Mouse (Mus musculus) hindbrain, embryonic 10.5 days (tissue): ENCODE results near the gene Trim7. TPM values are rescaled to one million over a fixed set of nuclear protein-coding genes. Genes with fewer than 3 reads are reported as not detected.
"Not testable (repeated sequence)": the region's sequence is repeated elsewhere in the genome, so short reads cannot be mapped to it uniquely, and the experiment has no call there.

Experiments
- DNase-seq: peaks from one replicate; pipeline ENCODE4 v3.0.0-alpha.2; 2017; ENCODE audit warnings: low spot score
- H3K27ac ChIP-seq: fragments of 300-500 bp; sonication (generic); 2 replicates; pipeline ENCODE4 v1.5.1; 2016; ENCODE audit warnings: mild to moderate bottlenecking, moderate library complexity
- H3K27me3 ChIP-seq: fragments of 300-500 bp; sonication (generic); 2 replicates; pipeline ENCODE4 v1.6.1; 2016; ENCODE audit warnings: mild to moderate bottlenecking; ENCODE audit not compliant: poor library complexity, insufficient read depth, severe bottlenecking
- H3K36me3 ChIP-seq: fragments of 300-500 bp; sonication (generic); 2 replicates; pipeline ENCODE4 v1.6.1; 2016; ENCODE audit warnings: mild to moderate bottlenecking, moderate library complexity
- H3K4me1 ChIP-seq: fragments of 300-500 bp; sonication (generic); replicated peaks from 2 replicates; pipeline ENCODE4 v1.6.1; 2016; ENCODE audit warnings: mild to moderate bottlenecking
- H3K4me3 ChIP-seq: fragments of 300-500 bp; sonication (generic); 2 replicates; pipeline ENCODE4 v1.5.1; 2016; ENCODE audit warnings: mild to moderate bottlenecking, moderate library complexity
- H3K9me3 ChIP-seq: fragments of 300-500 bp; sonication (generic); 2 replicates; pipeline ENCODE4 v1.6.1; 2016; ENCODE audit warnings: mild to moderate bottlenecking, moderate library complexity
- WGBS: fragments of 180-500 bp; shearing (Covaris S2); methylation state at CpG from one replicate; pipeline ENCODE4 v1.1.7; 2016; 5-methylcytosine and 5-hydroxymethylcytosine counted together
- polyA plus RNA-seq: library from polyadenylated mRNA; unstranded; fragments of >200 nt; fragmentation: Nextera tagmentation; extraction: Ambion mirVana; gene quantifications from 2 replicates; pipeline ENCODE4 v1.2.1, GENCODE M21; 2016

The Trim7 gene
- polyA plus RNA-seq, 1 experiment from 2014 or later = 0.30 TPM

DNA sequence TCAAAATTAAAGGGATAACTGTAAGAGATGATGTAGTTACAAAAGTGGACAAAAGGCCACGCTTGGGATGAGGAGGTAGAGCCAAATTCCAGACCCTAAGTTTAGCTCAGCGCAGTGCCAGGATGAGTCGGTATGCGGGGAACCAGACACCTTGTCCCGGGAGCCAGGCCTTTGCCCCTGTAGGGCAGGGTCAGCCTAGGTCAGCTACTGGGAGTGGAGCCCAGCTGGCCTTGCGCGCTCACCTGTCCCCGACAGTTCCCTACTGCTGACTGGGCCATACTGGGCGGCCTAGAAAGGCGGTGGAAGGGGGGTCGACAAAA is 11.0 kb downstream of the Trim7 start:
- no peaks in the 10 kb centered on the region for H3K36me3 ChIP-seq
- no peak for DNase-seq
- 6% methylated on average over 11 of the region's 11 CpGs for WGBS
- H3K27ac ChIP-seq = peak overlapping the region; percentile 74; the same call in 1 of the 2 replicates
- H3K4me1 ChIP-seq = peaks cover 22% of the 10 kb centered on the region
- peaks cover 52% of the 10 kb centered on the region for H3K27me3 ChIP-seq
- no peaks in the 10 kb centered on the region for H3K9me3 ChIP-seq
- peak overlapping the region; percentile 84 for H3K4me3 ChIP-seq

DNA sequence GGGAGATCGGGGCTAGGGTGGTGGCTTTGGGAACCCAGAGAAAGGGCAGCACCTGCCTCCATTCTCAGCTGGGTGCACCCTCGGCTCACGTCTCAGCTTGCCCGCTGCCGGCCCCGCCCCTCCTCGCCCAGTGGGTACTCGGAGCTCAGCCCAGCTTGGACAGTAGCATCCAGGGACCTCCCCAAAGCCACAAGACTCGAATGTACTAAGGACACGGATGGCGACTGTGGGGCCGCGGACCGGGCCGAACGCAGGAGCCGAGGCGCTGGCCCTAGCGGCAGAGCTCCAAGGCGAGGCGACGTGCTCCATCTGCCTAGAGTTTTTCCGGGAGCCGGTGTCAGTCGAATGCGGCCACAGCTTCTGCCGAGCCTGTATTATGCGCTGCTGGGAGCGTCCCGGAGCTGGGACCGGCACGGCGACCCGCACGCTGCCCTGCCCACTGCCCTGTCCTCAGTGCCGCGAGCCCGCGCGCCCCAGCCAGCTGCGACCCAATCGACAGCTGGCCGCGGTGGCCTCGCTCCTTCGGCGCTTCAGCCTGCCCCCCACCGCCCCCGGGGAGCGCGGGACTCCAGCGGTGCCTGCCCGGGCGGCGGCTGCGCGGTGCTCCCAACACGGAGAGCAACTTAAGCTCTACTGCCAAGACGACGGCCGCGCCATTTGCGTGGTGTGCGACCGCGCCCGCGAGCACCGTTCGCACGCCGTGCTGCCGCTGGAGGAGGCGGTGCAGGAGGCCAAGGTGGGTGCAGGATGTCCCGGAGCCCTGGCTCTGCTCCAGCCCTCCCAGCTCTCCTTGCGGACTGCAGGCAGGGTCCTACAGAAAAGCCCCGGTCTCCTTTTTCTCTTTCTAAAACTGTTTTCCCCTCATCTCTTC is 11.6 kb downstream of the Trim7 start:
- peaks cover 22% of the 10 kb centered on the region for H3K4me1 ChIP-seq
- WGBS = under 1% methylated on average over 77 of the region's 77 CpGs
- no peaks in the 10 kb centered on the region for H3K9me3 ChIP-seq
- H3K36me3 ChIP-seq = no peaks in the 10 kb centered on the region
- peak overlapping the region; percentile 84 for H3K4me3 ChIP-seq
- peak overlapping the region; percentile 74 for H3K27ac ChIP-seq
- DNase-seq = peak; percentile 62
- peaks cover 52% of the 10 kb centered on the region for H3K27me3 ChIP-seq

DNA sequence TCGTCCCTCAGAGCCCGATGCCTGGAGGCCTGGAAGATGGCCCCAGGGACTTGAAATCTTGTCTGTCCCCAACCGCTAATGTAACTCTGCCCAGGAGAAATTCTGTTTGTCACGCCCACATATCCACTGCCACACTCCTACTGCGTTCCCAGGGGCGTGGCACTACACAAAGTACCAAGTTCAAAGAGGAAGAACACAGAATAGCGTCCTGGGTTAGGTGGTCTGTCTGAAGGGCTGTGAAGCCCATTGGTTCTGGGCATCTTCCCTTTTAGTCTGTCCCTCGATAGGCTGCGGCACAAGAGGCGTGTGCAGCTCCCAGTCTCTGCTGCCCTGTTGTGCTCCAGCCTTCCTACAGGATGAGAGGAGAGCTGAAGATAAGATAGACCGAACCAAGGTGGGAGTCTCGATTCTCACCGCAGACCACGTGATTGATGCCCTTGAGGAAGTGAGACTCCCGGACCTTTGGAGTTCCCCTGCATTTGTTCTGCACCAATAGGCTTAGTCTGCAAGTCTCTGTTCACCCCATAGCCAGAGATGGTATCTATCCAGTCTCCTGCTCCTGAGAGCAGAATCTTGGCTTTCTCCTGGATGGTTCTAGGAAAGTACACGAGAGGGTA is 12.3 kb downstream of the Trim7 start:
- peak overlapping the region; percentile 74; the same call in 1 of the 2 replicates for H3K27ac ChIP-seq
- WGBS = 4% methylated on average over 16 of the region's 16 CpGs
- H3K4me3 ChIP-seq = peak overlapping the region; percentile 84
- H3K27me3 ChIP-seq = peaks cover 57% of the 10 kb centered on the region
- peaks cover 22% of the 10 kb centered on the region for H3K4me1 ChIP-seq
- peak; percentile 36 for DNase-seq
- H3K36me3 ChIP-seq = no peaks in the 10 kb centered on the region
- H3K9me3 ChIP-seq = no peaks in the 10 kb centered on the region

DNA sequence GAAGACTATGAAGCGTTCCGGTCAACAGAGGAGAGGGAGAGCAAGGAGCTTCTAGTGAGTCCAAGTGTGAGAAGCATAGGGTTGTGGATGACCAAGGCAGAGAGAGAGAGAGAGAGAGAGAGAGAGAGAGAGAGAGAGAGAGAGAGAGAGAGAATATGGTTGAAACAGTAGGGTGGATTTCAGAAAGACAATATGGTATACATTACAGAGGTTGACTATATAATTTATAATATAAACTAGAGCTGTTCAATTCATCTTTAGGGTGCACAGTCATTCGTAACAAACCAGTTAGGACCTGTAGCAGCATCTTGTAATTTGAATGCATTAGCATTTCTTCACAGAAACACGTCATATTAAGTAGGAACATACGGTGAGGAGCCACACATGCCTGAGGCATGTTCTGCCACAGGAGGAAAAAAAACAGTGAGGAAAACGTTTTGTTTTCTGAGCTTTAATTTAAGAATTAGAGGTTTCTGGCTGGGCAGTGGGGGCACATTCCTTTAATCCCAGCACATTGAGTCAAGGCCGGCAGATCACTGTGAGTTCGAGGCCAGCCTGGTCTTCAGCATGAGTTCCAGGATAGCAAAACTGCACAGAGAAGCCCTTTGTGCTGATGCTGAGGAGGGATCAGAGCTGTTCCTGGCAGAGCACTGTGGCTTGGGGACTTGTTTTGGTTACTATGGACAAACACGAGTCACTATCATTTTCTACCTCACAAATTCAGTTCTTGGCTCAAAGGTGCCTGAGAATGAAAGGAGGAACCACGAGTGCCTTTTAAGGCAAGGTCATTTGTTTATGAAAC is 13.1 kb downstream of the Trim7 start:
- Histone ChIP-seq H3K27me3 (peaks cover 59% of the 10 kb centered on the region), H3K4me1 (peaks cover 22% of the 10 kb centered on the region), H3K27ac (no peak overlapping the region), H3K36me3 (no peaks in the 10 kb centered on the region), H3K9me3 (no peaks in the 10 kb centered on the region), H3K4me3 (no peak overlapping the region; the same call in 1 of the 2 replicates)
- DNase-seq = no peak
- WGBS = 72% methylated on average over 10 of the region's 10 CpGs

DNA sequence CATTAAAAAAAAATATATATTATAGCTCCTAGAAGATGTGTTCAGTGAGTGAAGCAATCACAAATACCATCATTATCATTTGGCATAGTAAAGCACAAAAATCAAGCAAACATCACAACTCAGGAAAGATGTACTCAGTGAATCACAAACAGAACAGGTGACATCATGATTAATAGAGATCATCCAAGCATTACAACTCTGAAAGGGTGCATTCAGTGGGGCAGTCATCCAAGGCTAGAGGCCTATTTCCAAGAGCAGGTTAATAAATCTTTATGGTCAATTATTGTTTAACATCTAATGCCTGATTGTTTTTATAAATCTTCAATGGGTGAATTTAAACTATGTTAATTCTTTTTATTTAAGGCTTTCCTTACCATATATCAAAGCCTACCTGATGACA is 14.9 kb downstream of the Trim7 start:
- no peak overlapping the region for H3K4me3 ChIP-seq
- no peak for DNase-seq
- peaks cover 22% of the 10 kb centered on the region for H3K4me1 ChIP-seq
- H3K27ac ChIP-seq = no peak overlapping the region
- no peaks in the 10 kb centered on the region for H3K9me3 ChIP-seq
- H3K27me3 ChIP-seq = peaks cover 64% of the 10 kb centered on the region
- no peaks in the 10 kb centered on the region for H3K36me3 ChIP-seq

DNA sequence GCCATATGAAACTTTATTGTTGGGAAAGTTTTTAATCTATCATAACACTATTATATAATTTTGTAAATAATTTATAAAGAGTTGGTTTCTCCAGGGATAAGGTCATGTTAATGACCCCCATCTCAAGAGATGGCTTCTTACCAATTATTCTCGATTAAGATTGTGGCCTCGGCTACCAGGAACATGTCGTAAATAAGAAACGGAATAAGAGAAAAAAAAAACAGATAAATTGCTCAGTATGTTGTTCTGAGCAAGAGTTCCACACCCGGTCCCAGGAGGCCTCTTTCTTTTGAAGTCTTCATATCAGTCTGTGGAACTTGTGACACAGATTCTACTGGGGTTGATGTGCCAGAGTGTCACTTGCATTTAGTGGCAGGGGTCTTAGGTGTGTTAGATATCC is 15.3 kb downstream of the Trim7 start:
- Histone ChIP-seq H3K4me3 (no peak overlapping the region), H3K27ac (no peak overlapping the region), H3K36me3 (no peaks in the 10 kb centered on the region), H3K9me3 (no peaks in the 10 kb centered on the region), H3K4me1 (peaks cover 22% of the 10 kb centered on the region), H3K27me3 (peaks cover 60% of the 10 kb centered on the region)
- 92% methylated on average over 5 of the region's 5 CpGs for WGBS
- no peak for DNase-seq

DNA sequence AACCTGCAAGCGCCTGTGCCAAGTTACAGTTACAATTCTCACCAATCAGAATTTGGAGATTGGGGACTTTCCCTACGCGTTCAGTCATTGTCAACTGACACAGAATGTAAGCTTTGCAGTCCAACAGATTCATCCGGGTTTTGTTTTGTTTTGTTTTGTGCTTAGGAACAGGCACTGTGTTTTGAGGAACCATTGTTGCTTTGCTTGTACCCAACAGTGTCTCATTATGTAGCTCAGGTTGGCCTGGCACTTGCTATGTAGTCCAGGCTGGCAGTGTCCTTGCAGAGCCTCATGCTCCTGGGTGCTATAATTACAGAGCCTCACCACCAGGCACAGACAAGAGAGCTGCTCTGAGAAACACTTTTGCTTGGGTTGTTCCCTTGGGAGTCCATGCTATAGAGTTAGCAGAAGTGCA is 16.4 kb downstream of the Trim7 start:
- Histone ChIP-seq H3K27ac (no peak overlapping the region), H3K4me1 (peaks cover 15% of the 10 kb centered on the region), H3K4me3 (no peak overlapping the region), H3K36me3 (no peaks in the 10 kb centered on the region), H3K9me3 (no peaks in the 10 kb centered on the region), H3K27me3 (peaks cover 48% of the 10 kb centered on the region)
- no peak for DNase-seq
- WGBS = 85% methylated on average over 4 of the region's 4 CpGs

DNA sequence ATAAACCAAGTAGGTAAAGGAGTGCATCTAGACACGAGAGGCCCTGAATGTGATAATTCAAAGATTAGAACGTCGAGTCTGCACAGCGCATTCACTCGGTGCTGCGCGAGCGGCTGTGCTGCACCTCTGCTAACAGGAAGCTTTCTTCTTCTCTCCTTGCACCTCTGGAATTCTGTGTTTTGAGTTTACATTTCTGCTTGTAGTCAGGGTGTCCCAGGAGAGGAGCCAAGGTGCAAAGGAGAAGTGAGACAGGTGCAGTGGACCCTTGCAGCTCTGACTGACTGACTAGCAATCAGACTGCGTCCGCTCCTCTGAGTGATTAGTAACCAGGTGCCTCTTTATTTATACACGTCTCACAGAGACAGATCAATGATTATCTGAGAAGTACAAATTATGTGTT is 17.3 kb downstream of the Trim7 start:
- peaks cover 46% of the 10 kb centered on the region for H3K27me3 ChIP-seq
- H3K36me3 ChIP-seq = no peaks in the 10 kb centered on the region
- no peak overlapping the region for H3K4me3 ChIP-seq
- H3K4me1 ChIP-seq = peaks cover 6% of the 10 kb centered on the region
- H3K9me3 ChIP-seq = no peaks in the 10 kb centered on the region
- H3K27ac ChIP-seq = no peak overlapping the region
- DNase-seq = no peak
- WGBS = 89% methylated on average over 11 of the region's 11 CpGs

DNA sequence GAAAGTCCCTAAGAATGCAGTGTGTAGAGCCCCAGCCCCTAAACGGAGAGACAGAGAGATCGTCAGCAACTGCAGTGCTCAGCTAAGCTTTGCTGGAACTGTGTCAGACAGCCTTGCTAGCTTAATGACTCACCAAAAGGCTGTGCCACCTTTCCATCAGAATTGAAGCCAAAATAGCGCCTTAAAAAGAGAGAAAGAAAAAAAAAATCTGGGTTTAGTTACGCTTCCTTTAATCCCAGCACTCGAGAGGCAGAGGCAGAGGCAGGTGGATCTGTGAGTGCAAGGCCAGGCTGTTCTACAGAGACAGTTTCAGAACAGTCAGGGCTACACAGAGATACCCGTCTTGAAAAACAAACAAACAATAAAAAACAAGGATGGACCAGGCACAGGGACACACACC is 18.4 kb downstream of the Trim7 start:
- no peak overlapping the region for H3K4me3 ChIP-seq
- H3K4me1 ChIP-seq = no peaks in the 10 kb centered on the region
- peaks cover 45% of the 10 kb centered on the region for H3K27me3 ChIP-seq
- H3K36me3 ChIP-seq = no peaks in the 10 kb centered on the region
- no peak overlapping the region for H3K27ac ChIP-seq
- H3K9me3 ChIP-seq = no peaks in the 10 kb centered on the region
- DNase-seq = no peak
- 71% methylated on average over 6 of the region's 6 CpGs for WGBS

DNA sequence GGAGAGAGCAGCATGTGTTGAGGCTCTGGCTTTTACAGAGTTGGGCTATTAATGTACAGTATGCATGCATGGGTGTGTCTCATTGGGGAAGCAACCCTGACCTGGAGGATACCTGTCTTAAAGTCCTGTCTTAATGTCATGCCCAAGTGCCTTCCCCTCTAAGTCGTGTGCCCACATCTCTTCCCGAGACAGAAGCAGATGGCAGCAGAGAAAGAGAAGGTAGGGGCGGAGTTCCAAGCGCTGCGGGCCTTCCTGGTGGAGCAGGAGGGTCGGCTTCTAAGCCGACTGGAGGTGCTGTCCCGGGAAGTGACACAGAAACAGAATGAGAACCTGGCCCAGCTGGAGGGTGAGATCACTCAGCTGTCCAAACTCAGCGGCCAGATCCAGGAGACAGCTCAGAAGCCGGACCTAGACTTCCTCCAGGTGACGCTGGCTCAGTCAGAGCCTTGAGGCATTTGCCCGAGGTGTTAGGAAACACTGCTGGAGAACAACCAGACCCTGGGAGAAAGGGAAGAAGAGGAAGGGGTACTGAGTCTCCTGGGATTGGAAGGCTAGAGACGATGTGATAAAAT is 19.4 kb downstream of the Trim7 start:
- H3K4me1 ChIP-seq = peaks cover 3% of the 10 kb centered on the region; the same call in 1 of the 2 replicates
- peaks cover 43% of the 10 kb centered on the region for H3K27me3 ChIP-seq
- WGBS = 32% methylated on average over 13 of the region's 13 CpGs
- DNase-seq = no peak
- H3K9me3 ChIP-seq = no peaks in the 10 kb centered on the region
- H3K4me3 ChIP-seq = no peak overlapping the region
- no peaks in the 10 kb centered on the region for H3K36me3 ChIP-seq
- H3K27ac ChIP-seq = no peak overlapping the region

DNA sequence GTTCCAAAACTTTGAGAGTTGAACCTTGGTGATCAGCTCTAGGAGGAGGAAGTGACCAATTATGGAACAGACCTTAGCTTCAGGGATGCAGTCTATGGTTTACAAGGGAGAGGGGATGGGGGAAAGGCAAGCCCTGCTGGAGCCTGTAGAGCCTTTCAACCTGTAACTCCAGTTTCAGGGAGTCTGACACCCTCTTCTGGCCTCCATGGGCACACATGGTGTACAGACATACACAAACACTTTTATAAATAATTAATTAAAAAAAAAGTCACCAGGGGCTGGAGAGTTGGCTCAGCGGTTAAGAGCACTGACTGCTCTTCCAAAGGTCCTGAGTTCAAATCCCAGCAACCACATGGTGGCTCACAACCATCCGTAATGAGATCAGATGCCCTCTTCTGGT is 20.4 kb downstream of the Trim7 start:
- H3K4me3 ChIP-seq, H3K36me3 ChIP-seq, H3K27ac ChIP-seq, H3K9me3 ChIP-seq, H3K4me1 ChIP-seq, DNase-seq: not testable (repeated sequence)
- WGBS = 80% methylated on average over 2 of the region's 2 CpGs
- peaks cover 41% of the 10 kb centered on the region for H3K27me3 ChIP-seq

DNA sequence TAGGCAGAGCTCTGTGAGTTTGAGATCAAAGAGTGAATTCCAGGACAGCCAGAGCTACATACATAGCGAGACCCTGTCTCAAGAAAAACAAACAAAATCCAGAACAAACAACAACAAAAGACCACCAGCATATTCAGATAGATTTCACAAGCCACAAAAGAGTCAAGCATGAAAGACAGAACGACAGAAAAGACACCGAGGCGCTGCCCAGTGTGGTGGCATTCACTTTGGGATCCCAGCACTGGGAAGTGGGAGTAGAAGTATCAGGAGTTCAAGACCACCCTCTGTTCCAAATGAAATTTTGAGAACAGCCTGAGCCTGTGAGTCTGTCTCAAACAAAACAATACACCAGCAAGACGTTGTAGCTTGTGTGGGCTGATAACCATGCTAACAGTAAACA is 20.9 kb downstream of the Trim7 start:
- DNase-seq = no peak
- Histone ChIP-seq H3K36me3 (no peaks in the 10 kb centered on the region), H3K27ac (no peak overlapping the region), H3K4me1 (peaks cover 3% of the 10 kb centered on the region; the same call in 1 of the 2 replicates), H3K4me3 (no peak overlapping the region), H3K9me3 (no peaks in the 10 kb centered on the region; the same call in 1 of the 2 replicates), H3K27me3 (peaks cover 41% of the 10 kb centered on the region)
- 61% methylated on average over 5 of the region's 5 CpGs for WGBS
